Mouse (Mus musculus): ENCODE measurements around the gene Psmd9.
A peak's percentile ranks its signal among the peaks of the same experiment; 100 is the strongest.

Psmd9 gene

DNA sequence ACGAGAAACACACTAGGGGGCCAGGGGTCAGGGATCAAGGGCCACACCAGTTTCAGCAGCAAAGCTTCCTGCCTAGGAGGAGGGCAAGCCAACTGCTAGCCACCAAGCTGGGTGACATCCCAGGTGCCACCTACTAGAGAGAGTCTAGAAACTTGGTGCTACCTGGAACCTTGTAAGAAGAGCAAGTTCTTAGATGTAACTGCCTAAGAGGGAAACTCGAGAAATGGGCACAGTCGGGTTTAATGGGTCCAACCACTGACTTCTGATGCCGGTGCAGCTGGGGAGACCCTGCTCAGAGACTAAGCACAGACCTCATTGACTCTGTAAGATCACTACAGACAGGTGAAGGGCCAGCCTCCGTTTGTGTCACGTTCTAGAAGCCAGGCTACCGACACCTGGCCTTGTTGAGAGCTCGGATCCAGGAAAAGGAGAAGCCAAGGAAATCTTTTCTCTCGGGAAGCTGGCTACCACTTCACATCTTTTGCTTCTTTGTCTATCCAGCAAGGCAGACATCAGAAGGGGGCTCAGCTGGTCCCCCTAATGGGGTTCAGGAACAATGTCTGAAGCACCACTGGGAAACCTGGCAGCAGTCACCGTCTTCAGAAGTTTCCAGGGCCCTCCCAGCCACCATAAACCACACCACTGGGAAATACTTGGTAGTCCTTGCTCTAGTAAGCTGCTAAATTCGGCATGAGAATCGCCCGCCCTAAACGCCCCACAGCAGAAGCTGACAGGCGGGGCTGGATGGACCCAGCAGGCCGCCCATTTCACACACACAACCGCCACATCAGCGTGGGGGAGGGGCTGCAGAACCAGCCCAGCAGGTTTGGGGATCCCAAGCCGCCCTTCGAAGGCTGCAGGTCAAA lies 31.9 kb upstream of the Psmd9 start:
- peak; percentile 75 to 84 for DNase-seq (ENCODE audit: low spot score in 2 of 2)

DNA sequence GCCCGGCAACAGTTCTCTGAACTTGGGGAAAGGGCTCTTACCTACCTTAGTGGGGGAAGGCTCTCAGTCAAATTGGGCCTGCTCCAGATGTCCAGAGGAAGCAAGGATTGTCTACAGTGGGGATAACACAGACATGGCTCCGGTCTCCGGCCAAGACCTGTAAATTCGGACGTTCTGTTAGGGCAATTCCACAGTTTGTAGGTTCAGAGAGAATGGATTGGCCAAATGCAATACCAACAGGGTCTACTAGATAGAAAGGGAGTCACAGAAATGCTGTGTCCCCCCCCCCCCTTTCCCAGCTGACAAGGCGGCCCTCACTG lies 31.3 kb upstream of the Psmd9 start:
- no peak for DNase-seq (ENCODE audit: low spot score in 2 of 2)

DNA sequence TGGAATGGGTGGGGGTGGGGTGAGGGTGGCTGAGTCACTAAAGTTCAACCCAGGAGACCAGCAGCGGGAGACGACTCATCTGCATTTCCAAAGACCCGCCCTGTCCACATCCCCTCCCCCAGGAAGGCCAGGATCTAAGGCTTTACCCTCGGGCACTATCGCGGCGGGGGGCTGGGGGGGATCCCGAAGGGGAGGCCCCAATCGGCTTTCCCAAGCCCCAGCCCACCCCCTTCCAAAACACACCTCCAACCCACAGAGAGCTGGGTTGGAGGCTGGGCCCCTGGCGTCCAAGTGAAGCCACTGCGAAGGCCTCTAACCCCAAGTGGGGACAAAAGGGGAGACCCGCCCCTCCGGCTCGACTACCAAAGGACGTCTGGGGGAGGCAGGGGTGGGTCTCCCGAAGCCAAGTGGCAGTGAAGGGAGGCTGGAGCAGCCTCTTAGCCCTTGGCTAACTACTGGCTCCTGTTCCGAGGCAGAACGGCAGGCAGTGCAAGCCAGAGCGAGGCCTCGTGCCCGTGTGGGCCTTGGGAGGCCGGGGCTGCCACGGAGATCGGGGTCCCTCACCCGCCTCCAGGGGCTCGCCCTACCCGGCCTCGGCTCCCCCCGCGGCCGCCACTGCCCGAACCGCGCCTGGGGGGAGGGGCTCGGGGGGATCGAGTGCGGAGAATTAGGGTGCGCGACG lies 30.8 kb upstream of the Psmd9 start:
- peak; percentile 69 to 75 for DNase-seq (ENCODE audit: low spot score in 2 of 2)

DNA sequence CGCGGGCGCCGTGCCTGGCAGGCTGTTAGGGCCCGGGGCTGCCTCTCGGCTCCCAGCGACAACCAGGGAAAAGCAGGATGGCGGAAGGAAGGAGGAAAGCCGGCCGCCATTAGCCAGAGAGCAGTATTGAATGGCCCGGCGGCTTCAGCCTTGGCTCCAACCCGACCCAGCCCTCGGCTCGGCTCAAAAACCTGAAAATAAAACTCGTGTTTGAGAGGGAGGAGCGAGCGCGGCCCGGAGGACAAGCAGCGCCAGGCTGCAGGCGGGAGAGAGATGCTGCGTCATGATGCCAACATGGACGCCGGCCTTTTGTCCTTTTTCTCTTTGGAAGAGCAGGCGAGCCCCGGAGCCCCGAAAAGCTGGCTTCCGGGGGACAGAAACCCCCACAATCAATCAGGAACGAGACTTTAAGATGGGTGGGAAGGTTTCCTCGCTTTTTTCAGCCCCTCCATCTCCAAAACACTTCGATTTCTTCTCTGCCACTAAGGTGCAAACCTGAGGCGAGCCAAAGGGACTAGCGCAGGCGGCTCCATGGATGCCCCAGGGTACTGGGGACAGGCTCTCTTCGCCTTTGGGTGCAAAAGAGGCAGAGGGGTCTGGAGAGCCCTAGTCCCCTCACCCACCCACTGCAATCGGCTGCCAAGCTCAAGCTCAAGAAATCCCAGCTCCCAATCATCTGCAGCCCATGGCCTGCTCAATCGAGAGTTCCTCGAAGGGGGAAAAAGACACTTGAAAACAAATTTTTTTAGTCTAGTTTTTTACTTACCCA lies 30.1 kb upstream of the Psmd9 start:
- peak; percentile 87 to 88 for DNase-seq (ENCODE audit: low spot score in 2 of 2)

DNA sequence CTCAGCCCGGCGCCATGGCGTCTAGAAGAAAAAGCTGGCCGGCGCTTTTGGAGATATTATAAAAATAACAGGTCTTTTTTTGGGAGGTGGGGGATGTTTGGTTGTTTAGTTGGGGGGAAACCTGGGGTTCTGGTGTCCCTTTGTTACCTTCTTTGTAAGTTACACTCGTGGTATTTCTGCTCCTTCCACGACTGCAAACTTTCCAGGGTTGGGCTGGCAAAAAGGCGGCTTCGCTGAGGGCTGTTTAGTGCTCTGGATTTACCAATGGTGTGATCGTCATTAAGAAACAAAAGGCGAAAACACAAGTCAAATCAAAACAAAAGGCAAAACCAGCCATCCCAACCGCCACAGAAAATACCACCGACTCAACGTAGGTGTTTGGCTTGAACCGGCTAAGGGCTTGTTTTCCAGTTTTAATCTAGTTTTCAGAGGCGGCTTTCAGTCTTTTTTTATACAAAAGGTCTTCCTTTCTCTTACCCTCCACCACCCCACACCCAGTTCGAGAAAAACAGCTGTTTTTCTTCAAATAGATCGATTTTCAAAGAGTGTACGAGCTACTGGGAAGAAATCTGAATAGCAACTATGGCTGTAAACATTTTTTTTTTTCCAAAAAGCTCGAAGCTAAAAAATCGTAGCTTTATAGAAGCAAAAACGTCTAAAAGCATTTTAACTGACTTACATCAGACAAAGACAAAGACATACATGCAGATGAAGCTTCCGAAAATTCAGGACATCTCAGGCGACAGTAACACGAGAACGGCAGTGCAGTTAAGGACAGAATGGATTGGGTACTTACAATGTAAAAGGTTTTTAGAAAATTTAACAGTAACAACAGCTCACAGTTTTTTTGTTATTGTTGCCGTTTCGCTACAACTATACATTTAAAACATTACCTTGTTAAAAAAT lies 29.2 kb upstream of the Psmd9 start:
- peak; percentile 48 to 66 for DNase-seq (ENCODE audit: low spot score in 2 of 2)

DNA sequence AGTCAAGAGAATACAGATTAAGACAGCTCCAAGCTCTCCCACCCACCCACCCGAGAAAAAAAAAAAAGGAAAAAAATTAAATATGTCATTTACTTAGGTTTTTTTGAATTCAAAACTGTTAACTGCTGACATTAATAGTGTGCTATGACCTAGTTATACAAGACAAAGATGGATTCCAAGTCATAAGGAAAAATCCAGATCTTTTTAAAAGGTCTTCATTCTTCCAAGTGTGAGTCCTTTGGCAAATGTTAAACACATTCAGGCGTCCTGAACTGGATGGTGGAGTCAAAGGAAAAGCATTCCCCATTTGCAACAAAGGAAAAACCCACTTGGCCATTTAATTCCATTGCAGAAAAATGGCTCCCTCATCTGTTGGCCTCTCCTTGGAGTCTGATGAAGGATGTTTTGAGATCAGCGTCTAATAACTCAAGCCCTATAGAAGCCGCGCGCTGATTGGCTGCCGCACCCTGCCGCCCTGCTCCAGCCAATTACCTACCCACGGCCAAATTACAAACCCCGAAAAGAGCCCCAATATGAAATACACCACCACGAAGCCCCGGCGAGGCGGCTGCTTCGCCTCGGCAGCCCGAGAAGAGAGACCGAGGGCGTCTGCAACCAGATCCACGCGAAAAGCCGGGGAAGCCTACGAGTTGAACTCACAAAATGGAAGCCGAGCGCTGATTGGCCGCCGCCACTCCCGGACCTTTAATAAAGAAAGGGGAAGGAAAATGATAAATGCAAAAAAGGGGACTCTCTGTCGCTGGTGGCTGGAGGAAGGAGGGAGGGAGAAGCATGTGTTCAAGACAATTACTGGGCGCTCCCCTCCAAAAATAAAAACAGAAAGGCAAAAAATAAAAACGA lies 28.3 kb upstream of the Psmd9 start:
- DNase-seq (ENCODE audit: low spot score in 2 of 2): peak; percentile 92 to 96

DNA sequence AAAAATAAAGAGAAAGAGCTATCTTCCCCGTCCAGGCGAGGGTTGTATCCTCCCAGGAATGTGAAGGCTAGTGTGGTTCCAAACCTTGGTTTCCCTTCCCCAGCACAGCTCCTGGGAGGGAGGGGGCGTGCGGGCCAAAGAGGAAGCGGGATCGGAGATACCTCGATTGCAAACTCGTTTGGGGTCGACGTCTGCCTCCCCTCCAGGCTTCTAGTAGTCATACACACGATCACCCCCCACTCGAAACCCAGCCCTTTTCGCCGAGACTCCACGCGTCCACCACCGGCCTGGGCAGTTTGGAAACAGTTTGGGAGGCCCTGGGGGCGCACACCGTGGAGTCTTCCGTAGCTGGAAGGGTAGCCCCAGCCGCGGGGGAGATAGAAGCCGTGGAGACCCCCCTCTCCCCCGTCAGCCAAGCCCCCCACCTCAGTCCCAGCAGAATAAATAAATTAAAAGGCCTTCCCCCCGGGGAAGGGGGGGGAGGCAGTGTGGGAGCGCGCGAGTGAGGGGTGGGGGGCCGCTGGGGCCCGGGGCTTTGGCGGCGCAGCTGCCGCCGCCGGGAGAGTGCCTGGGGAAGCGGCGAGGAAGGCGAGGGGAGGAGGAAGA lies 27.6 kb upstream of the Psmd9 start:
- peak; percentile 70 to 78 for DNase-seq (ENCODE audit: low spot score in 2 of 2)

DNA sequence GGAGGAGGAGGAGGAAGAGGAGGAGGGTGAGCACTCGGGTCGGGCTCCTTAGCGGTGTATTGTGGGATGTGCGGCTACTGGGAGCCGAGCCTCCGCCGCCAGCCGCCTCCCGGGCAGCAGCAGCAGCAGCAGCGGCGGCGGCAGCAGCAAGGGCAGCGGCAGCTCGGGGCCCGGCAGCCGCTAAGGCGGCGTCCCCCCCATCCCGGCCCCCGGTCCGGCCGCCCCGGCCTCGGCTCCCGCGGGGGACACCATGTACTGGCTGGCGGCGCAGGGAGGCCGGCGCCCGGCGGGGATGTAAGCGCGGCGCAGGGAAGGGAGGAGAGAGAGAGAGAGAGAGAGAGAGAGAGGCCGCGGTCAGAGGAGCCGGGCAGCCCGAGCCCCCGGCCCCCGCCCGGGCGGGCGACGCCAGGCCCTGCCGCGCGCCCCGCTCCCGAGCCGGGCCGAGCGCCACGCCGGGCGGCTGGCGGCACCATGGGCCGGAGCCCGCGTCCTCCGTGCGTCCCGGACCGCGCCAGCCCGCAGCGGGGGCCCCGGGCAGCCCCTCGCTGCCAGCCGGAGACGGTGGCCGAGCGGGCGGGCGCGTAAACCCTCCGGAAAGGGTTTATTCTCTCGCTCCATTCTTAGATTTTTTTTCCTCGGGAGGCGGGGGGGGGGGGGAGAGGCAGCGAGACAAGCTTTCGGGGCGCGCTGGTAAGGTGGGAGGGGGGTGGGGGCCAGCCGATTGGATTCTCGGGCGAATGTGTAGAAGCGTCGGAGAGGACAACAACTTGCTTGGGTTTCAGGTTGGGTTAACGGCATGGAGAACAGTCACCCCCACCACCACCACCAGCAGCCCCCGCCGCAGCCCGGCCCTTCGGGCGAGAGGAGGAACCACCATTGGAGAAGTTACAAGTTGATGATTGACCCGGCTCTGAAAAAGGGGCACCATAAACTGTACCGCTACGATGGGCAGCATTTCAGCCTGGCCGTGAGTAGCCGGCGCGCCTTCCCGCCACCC lies 26.8 kb upstream of the Psmd9 start, which contains the start of gene Setd1b:
Gene Setd1b (plus strand): TSS at position 33 of the 997 bp plus-strand sequence.
- peak; percentile 74 to 75 for DNase-seq (ENCODE audit: low spot score in 2 of 2)

DNA sequence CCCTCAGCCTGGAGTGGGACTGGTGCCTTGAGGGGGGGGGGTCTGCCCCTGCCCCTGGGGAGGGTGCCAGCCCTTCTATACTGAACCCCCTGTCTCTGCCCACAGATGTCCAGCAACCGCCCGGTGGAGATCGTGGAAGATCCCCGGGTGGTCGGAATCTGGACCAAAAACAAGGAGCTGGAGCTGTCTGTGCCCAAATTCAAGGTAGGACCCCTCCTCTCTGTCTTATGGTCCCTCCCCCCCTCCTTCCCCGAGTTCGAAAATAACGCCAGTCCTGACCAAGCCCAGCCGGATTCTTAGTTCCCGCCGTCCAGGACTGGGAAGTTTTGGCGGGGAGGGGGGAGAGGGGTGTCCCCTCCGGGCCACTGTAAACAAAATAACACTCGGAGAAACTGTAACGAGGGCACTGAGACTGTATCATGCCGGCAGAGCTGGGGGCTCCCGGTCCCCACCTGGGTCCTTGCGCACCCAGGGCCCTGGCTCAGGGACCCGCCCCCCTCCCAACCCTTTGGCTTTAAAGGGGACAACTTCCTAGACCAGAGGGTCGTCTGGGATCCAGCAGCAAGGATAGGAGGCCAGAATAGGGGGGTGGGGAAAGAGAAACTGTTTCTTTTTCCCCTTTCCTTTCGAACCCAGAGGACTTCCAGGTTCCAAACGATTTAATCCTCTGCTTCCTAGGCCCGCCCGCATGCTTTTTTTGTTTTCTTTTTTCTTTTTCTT lies 25.8 kb upstream of the Psmd9 start:
- DNase-seq (ENCODE audit: low spot score in 2 of 2): peak in 1 of 2 experiments; percentile 70

DNA sequence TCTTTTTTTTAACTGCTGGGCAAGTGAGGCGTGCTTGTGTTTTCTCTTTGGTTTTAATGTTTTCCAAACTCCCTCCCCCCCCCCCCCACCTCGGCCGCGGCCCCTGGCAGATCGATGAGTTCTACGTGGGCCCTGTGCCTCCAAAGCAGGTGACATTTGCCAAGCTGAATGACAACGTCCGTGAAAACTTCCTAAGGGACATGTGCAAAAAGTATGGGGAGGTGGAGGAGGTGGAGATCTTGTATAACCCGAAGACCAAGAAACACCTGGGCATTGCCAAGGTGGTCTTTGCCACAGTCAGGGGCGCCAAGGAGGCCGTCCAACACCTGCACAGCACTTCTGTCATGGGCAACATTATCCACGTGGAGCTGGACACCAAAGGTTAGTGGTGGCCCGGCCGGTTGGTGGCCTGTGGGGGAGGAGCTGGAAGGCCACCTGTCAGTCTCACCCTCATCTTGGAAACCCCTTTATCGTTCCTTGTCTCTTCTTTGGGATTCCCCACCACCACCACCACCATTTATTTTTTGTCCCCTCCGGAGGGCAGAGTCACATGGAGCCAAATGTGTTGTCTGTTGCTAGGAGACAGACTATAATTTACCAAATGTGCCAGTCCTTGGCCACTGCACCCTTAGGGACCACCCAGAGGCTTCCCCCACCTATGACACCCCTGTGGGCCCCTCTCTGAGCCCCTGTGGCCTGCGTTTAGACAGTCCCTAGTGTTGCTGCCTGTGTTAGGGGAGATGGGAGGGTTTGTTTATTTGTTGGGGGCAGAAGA lies 25.1 kb upstream of the Psmd9 start:
- DNase-seq (ENCODE audit: low spot score in 2 of 2): peak in 1 of 2 experiments; percentile 34

DNA sequence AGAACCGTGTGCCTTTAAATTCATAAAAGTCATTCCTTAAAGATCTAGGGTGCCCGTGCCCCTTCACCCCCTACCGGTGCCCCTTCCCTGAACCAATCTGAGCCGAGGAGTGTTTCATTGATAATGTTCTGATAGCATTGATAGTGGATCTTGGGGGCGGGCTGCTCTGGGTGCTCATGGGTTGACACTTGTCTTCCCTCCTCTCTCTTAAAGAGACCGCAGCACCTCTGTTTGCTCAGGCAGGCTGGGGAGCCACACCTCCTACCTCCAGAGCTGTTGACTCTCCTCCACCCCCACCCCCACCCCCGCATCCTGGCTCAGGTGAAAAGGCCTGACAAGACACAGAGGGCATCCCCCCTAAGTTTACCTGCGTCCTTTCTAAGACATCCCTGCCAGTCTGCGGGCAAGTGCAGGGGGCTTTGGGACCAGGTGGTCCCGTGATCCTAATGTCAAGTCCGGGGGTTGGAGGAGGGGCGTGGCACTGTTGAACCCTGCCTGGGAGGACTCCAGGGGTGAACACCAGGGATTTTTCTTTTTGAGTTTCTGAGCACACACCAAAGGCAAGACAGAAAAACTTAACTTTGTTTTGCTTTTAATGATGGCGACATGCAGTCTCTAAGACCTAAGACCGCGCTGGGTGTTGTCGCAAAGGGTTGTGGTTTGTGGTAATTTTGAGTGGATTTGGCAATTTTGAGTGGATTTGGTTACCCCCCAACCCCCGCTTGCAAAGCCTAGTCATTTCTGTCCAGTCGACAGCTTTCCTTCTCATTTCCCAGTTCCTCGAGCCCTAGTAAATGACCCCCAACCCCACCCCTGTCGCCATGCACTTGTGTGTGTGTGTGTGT lies 24.2 kb upstream of the Psmd9 start:
- peak in 1 of 2 experiments; percentile 29 for DNase-seq (ENCODE audit: low spot score in 2 of 2)

DNA sequence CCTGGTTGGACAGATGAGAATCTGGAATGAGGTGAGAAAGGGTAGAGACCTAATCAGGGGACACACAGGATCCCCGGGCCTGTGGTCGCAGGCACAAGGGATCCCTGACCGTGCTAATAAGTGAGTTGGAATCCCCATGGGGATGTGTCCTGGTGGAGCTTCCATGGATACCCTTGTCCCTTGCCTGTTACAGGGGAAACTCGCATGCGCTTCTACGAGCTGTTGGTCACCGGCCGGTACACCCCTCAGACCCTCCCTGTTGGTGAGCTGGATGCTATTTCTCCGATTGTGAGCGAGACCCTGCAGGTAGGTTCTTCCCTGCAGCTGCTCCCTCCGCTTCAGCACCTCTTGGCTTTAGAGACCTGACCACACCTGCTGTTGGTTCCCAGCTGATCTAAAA lies 22.9 kb upstream of the Psmd9 start:
- DNase-seq (ENCODE audit: low spot score in 2 of 2): no peak

DNA sequence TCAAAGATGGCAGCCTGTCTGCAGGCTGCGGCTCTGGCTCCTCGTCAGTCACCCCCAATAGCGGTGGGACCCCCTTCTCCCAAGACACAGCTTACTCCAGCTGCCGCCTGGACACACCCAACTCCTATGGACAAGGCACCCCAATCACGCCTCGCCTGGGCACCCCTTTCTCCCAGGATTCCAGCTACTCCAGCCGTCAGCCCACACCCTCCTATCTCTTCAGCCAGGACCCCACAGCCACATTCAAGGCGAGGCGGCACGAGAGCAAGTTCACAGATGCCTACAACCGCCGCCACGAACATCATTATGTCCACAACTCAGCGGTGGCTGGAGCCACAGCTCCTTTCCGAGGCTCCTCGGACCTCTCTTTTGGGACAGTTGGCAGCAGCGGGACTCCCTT lies 21.6 kb upstream of the Psmd9 start:
- peak in 1 of 2 experiments; percentile 20 for DNase-seq (ENCODE audit: low spot score in 2 of 2)

DNA sequence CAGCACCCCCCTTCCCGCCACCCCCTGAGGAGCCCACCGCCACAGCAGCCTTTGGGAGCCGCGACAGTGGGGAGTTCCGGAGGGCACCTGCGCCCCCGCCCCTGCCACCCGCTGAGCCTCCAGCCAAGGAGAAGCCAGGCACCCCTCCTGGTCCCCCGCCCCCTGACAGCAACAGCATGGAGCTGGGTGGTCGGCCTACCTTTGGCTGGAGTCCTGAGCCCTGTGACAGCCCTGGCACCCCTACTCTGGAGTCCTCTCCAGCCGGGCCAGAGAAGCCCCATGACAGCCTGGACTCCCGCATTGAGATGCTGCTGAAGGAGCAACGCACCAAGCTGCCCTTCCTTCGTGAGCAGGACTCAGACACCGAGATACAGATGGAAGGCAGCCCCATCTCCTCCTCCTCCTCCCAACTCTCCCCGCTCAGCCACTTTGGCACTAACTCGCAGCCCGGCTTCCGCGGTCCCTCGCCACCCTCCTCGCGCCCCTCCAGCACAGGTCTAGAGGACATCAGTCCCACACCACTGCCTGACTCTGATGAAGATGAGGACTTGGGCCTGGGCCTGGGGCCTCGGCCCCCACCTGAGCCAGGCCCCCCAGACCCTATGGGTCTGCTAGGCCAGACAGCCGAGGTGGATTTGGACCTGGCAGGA lies 21.0 kb upstream of the Psmd9 start:
- DNase-seq (ENCODE audit: low spot score in 2 of 2): peak in 1 of 2 experiments; percentile 24
